Mouse (Mus musculus) liver, embryonic 13.5 days (tissue): ENCODE data around the gene Hes3. TPM values are rescaled to one million over a fixed set of nuclear protein-coding genes. Genes with fewer than 3 reads are reported as not detected.

Experiments used
- ATAC-seq: fragments of 200-750 bp; cut with Nextera tagmentation; 2 replicates; pipeline ENCODE4 v1.8.0; 2017; ENCODE audit warnings: low read depth, mild to moderate bottlenecking, moderate number of reproducible peaks, moderate library complexity
- DNase-seq: peaks from one replicate; pipeline ENCODE4 v3.0.0; 2022
- H3K27ac ChIP-seq: fragments of 300-500 bp; sonication (generic); 2 replicates; pipeline ENCODE4 v1.5.1; 2015; ENCODE audit warnings: moderate library complexity, mild to moderate bottlenecking, inconsistent platforms
- H3K27me3 ChIP-seq: fragments of 300-500 bp; sonication (generic); 2 replicates; pipeline ENCODE4 v1.6.1; 2015; ENCODE audit warnings: mild to moderate bottlenecking, inconsistent platforms
- H3K36me3 ChIP-seq: fragments of 300-500 bp; sonication (generic); 2 replicates; pipeline ENCODE4 v1.6.1; 2015; ENCODE audit warnings: mild to moderate bottlenecking, inconsistent platforms
- H3K4me1 ChIP-seq: fragments of 300-500 bp; sonication (generic); replicated peaks from 2 replicates; pipeline ENCODE4 v1.6.1; 2015; ENCODE audit warnings: inconsistent platforms
- H3K4me2 ChIP-seq: fragments of 300-500 bp; sonication (generic); 2 replicates; pipeline ENCODE4 v1.6.1; 2015; ENCODE audit warnings: inconsistent platforms, mild to moderate bottlenecking, moderate library complexity
- H3K4me3 ChIP-seq: fragments of 300-500 bp; sonication (generic); replicated peaks from 2 replicates; pipeline ENCODE4 v1.5.1; 2015; ENCODE audit warnings: mild to moderate bottlenecking, inconsistent platforms
- H3K9ac ChIP-seq: fragments of 300-500 bp; sonication (generic); 2 replicates; pipeline ENCODE4 v1.6.1; 2015; ENCODE audit warnings: mild to moderate bottlenecking, inconsistent platforms
- H3K9me3 ChIP-seq: fragments of 300-500 bp; sonication (generic); replicated peaks from 2 replicates; pipeline ENCODE4 v1.6.1; 2016; ENCODE audit warnings: inconsistent platforms
- WGBS: fragments of 180-500 bp; shearing (Covaris S2); methylation state at CpG from one replicate; pipeline ENCODE4 v1.1.7; 2015; ENCODE audit not compliant: insufficient replicate concordance; 5-methylcytosine and 5-hydroxymethylcytosine counted together
- polyA plus RNA-seq: library from polyadenylated mRNA; unstranded; fragments of >200 nt; fragmentation: Nextera tagmentation; extraction: Ambion mirVana; gene quantifications from 2 replicates; pipeline ENCODE4 v1.2.1, GENCODE M21; 2015

Hes3 gene
- polyA plus RNA-seq: not detected in 2 replicates

- no peak for DNase-seq
- H3K4me3 ChIP-seq: no peak within 1 kb of the TSS
- H3K27ac ChIP-seq: no peak within 1 kb of the TSS
- H3K36me3 ChIP-seq: no peaks in the 10 kb centered on the region
- no peak within 1 kb of the TSS for H3K4me2 ChIP-seq
- H3K27me3 ChIP-seq: peaks cover 69% of the 10 kb centered on the region
- no peak for ATAC-seq
- H3K9ac ChIP-seq: no peak within 1 kb of the TSS
- H3K9me3 ChIP-seq: no peaks in the 10 kb centered on the region
- H3K4me1 ChIP-seq: peaks cover 19% of the 10 kb centered on the region
- 33% methylated on average over 6 of the region's 6 CpGs for WGBS
Measured at GRCm38 (mm10) chr4:152291562-152291961, at the start of gene Hes3. Gene Hes3 (minus strand): TSS chr4:152291662.

- 30% methylated on average over 15 of the region's 15 CpGs for WGBS
- no peak overlapping the region for H3K4me2 ChIP-seq
- no peaks in the 10 kb centered on the region for H3K9me3 ChIP-seq
- peaks cover 86% of the 10 kb centered on the region for H3K27me3 ChIP-seq
- H3K27ac ChIP-seq: no peak overlapping the region
- H3K4me3 ChIP-seq: no peak overlapping the region
- DNase-seq (no peak), ATAC-seq (no peak)
- H3K9ac ChIP-seq: no peak overlapping the region
- H3K4me1 ChIP-seq: peaks cover 28% of the 10 kb centered on the region
- H3K36me3 ChIP-seq: 0 out of 2 replicates have a peak, but pooled peaks cover 3% of the 10 kb centered on the region
Measured at GRCm38 (mm10) chr4:152340584-152341284, 49.3 kb upstream of the Hes3 start.

GRCm38 (mm10) chr4:152339293-152339790 is 47.9 kb upstream of the Hes3 start:
- Histone ChIP-seq H3K9me3 (no peaks in the 10 kb centered on the region), H3K27me3 (peaks cover 84% of the 10 kb centered on the region)
- no peak for ATAC-seq

GRCm38 (mm10) chr4:152338419-152339292 is 47.2 kb upstream of the Hes3 start, which contains the start of gene Chd5:
Gene Chd5 (plus strand): TSS chr4:152338651.
- Histone ChIP-seq H3K4me2 (peak within 1 kb of the TSS; percentile 61), H3K27ac (no peak within 1 kb of the TSS), H3K4me3 (peak within 1 kb of the TSS; percentile 41), H3K4me1 (peaks cover 14% of the 10 kb centered on the region), H3K9me3 (no peaks in the 10 kb centered on the region), H3K27me3 (peaks cover 78% of the 10 kb centered on the region), H3K36me3 (peaks cover 22% of the 10 kb centered on the region), H3K9ac (no peak within 1 kb of the TSS)
- WGBS: 4% methylated on average over 79 of the region's 120 CpGs
- DNase-seq (no peak), ATAC-seq (no peak)

More at GRCm38 (mm10) chr4:152339293-152339790, 47.9 kb upstream of the Hes3 start:
- H3K4me3 ChIP-seq: peak overlapping the region; percentile 41
- H3K4me1 ChIP-seq: peaks cover 14% of the 10 kb centered on the region
- DNase-seq: no peak
- no peak overlapping the region for H3K9ac ChIP-seq
- 8% methylated on average over 15 of the region's 26 CpGs for WGBS
- no peak overlapping the region for H3K27ac ChIP-seq
- peaks cover 15% of the 10 kb centered on the region for H3K36me3 ChIP-seq
- H3K4me2 ChIP-seq: peak overlapping the region; percentile 61

- Histone ChIP-seq H3K27ac (no peak overlapping the region), H3K36me3 (peaks cover 31% of the 10 kb centered on the region), H3K4me2 (no peak overlapping the region), H3K4me3 (no peak overlapping the region), H3K4me1 (peaks cover 14% of the 10 kb centered on the region), H3K9me3 (no peaks in the 10 kb centered on the region), H3K27me3 (peaks cover 69% of the 10 kb centered on the region), H3K9ac (no peak overlapping the region)
- ATAC-seq (no peak), DNase-seq (no peak)
- WGBS: 39% methylated on average over 6 of the region's 6 CpGs
Measured at GRCm38 (mm10) chr4:152337772-152338171, 46.3 kb upstream of the Hes3 start.

GRCm38 (mm10) chr4:152333587-152333986 is 42.1 kb upstream of the Hes3 start:
- WGBS: 87% methylated on average over 12 of the region's 12 CpGs
- Histone ChIP-seq H3K4me3 (no peak overlapping the region), H3K27ac (no peak overlapping the region), H3K9ac (no peak overlapping the region), H3K9me3 (no peaks in the 10 kb centered on the region), H3K36me3 (peaks cover 73% of the 10 kb centered on the region), H3K4me2 (no peak overlapping the region), H3K27me3 (peaks cover 27% of the 10 kb centered on the region), H3K4me1 (peaks cover 9% of the 10 kb centered on the region)
- DNase-seq (no peak), ATAC-seq (no peak)

GRCm38 (mm10) chr4:152332952-152333351 is 41.5 kb upstream of the Hes3 start:
- Histone ChIP-seq H3K9ac (no peak overlapping the region), H3K27me3 (peaks cover 21% of the 10 kb centered on the region), H3K4me2 (no peak overlapping the region), H3K36me3 (peaks cover 78% of the 10 kb centered on the region), H3K27ac (no peak overlapping the region), H3K4me3 (no peak overlapping the region), H3K9me3 (no peaks in the 10 kb centered on the region), H3K4me1 (peaks cover 14% of the 10 kb centered on the region)
- ATAC-seq (peak; percentile 49), DNase-seq (peak; percentile 36)
- 32% methylated on average over 2 of the region's 2 CpGs for WGBS

- Histone ChIP-seq H3K9me3 (no peaks in the 10 kb centered on the region), H3K27ac (no peak overlapping the region), H3K4me3 (no peak overlapping the region), H3K27me3 (no peaks in the 10 kb centered on the region), H3K36me3 (peaks cover 63% of the 10 kb centered on the region), H3K4me1 (peaks cover 40% of the 10 kb centered on the region), H3K4me2 (peak overlapping the region; percentile 17), H3K9ac (no peak overlapping the region)
- WGBS: 67% methylated on average over 6 of the region's 6 CpGs
- DNase-seq (peak; percentile 31), ATAC-seq (no peak)
Measured at GRCm38 (mm10) chr4:152328691-152329090, 37.2 kb upstream of the Hes3 start.

GRCm38 (mm10) chr4:152326543-152326942 is 35.1 kb upstream of the Hes3 start:
- Histone ChIP-seq H3K27ac (peak overlapping the region; percentile 80), H3K4me1 (peaks cover 40% of the 10 kb centered on the region)
- WGBS: 1% methylated on average over 11 of the region's 11 CpGs

GRCm38 (mm10) chr4:152325574-152326411 is 34.3 kb upstream of the Hes3 start, which contains the start of gene Rpl22:
Gene Rpl22 (plus strand): TSS chr4:152325742.
- DNase-seq: peak; percentile 94
- no peaks in the 10 kb centered on the region for H3K9me3 ChIP-seq
- peak; percentile 94 for ATAC-seq
- H3K36me3 ChIP-seq: peaks cover 34% of the 10 kb centered on the region
- peaks cover 40% of the 10 kb centered on the region for H3K4me1 ChIP-seq
- H3K4me2 ChIP-seq: peak within 1 kb of the TSS; percentile 91
- no peaks in the 10 kb centered on the region for H3K27me3 ChIP-seq
- peak within 1 kb of the TSS; percentile 89 for H3K9ac ChIP-seq
- H3K27ac ChIP-seq: peak within 1 kb of the TSS; percentile 80
- WGBS: under 1% methylated on average over 70 of the region's 70 CpGs
- peak within 1 kb of the TSS; percentile 84 for H3K4me3 ChIP-seq

More at GRCm38 (mm10) chr4:152326543-152326942, 35.1 kb upstream of the Hes3 start:
- Histone ChIP-seq H3K27me3 (no peaks in the 10 kb centered on the region), H3K9ac (peak overlapping the region; percentile 89), H3K9me3 (no peaks in the 10 kb centered on the region), H3K4me3 (peak overlapping the region; percentile 84), H3K4me2 (peak overlapping the region; percentile 91), H3K36me3 (peaks cover 42% of the 10 kb centered on the region)
- ATAC-seq (no peak), DNase-seq (no peak)
